Mouse (Mus musculus) heart, postnatal 0 days (tissue): ENCODE data around the gene Angptl6.

ENCODE experiments used
- CTCF ChIP-seq: IDR thresholded peaks from 2 replicates; pipeline ENCODE4 v1.5.1; 2016; ENCODE audit warnings: antibody characterized with exemption, control low read depth, low read depth
- EP300 ChIP-seq: IDR thresholded peaks from 2 replicates; pipeline ENCODE4 v1.6.1; 2016; ENCODE audit warnings: antibody characterized with exemption, low read depth

DNA sequence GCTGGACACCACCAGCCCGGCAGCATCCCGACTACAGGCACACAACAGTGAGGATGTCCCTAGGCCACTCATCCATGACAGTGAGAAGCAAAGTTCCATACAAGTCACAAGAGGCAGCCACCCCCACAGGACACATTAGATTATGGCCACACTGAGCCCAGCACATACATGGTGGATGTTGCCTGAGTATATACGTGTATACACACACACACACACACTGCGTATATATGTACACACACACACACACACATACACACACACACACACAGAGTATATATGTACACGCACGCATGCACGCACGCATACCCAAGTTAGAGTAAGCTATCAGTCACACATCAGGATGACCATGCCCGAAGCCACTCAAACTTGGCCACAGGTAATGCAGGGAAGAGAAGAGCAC is 15.9 kb upstream of the Angptl6 start:
- TF ChIP-seq CTCF (no peak), EP300 (no peak)
